Mouse (Mus musculus) ES-E14 (cell line): ENCODE data around the gene Taf5.

Source experiments
- CHD2 ChIP-seq: IDR thresholded peaks from 2 replicates; pipeline ENCODE4 v1.6.1; 2014; ENCODE audit warnings: mild to moderate bottlenecking, low read depth, low read length, inconsistent platforms
- HCFC1 ChIP-seq: IDR thresholded peaks from 2 replicates; pipeline ENCODE4 v1.6.1; 2012; ENCODE audit warnings: low read length, inconsistent platforms, borderline replicate concordance; ENCODE audit not compliant: insufficient read depth
- MAFK ChIP-seq: IDR thresholded peaks from 2 replicates; pipeline ENCODE4 v1.6.1; 2014; ENCODE audit warnings: mild to moderate bottlenecking, low read depth, low read length, inconsistent platforms; ENCODE audit not compliant: insufficient read depth
- ZC3H11A ChIP-seq: IDR thresholded peaks from 2 replicates; pipeline ENCODE4 v1.6.1; 2012; ENCODE audit warnings: low read depth, mild to moderate bottlenecking, inconsistent platforms, low read length, borderline replicate concordance
- ZNF384 ChIP-seq: IDR thresholded peaks from 2 replicates; pipeline ENCODE4 v1.6.1; 2012; ENCODE audit warnings: low read depth, low read length, inconsistent platforms

GRCm38 (mm10) chr19:47050271-47051032 lies 17.1 kb upstream of the Taf5 start, which contains the start of gene Pcgf6:
- TF ChIP-seq ZC3H11A (no peak), ZNF384 (no peak), HCFC1 (peak; percentile 90), CHD2 (0 out of 2 replicates have a peak, but pooled peaks have one; percentile 21), MAFK (no peak)
